ENCODE assay signal across 15 mouse cellular contexts in genomic region chr7:40671068-40671467, GRCm38 (mm10).
A peak's percentile ranks its signal among the peaks of the same experiment; 100 is the strongest.
DNase-seq lines count a peak whose midpoint lies in the region; ATAC-seq and TF ChIP-seq lines count a peak whose summit lies in the region.
"Had no signal": no experiment of that assay in that cellular context is flagged by ENCODE, and none has a peak within 500 bp of the region (broad histone marks: within the 10 kb centered on the region; RNA-seq: fewer than 3 reads in every experiment).

No protein-coding gene starts in this region.

- TF ChIP-seq CTCF in MEL (IDR thresholded peaks at IDR 0.05 in 2 of 3, conservative IDR thresholded peaks at IDR 0.05 in 1 of 3; ENCODE audit: control insufficient read depth in 1 of 3, insufficient read depth in 1 of 3, low read depth in 2 of 3, low read length in 3 of 3, poor library complexity in 1 of 3, severe bottlenecking in 1 of 3): no peak

- H3K4me3 ChIP-seq in kidney, embryonic 16.5 days (ENCODE audit: low read length): no peak overlapping the region
- H3K4me3 ChIP-seq in MEL (ENCODE audit: control insufficient read depth in 1 of 2, insufficient read depth in 1 of 2, low read depth in 2 of 2, low read length in 2 of 2): no peak overlapping the region
- H3K4me3 ChIP-seq: embryonic facial prominence, embryonic 12.5 days; heart, embryonic 13.5 days; hindbrain, embryonic 10.5 days; midbrain, embryonic 12.5 days had no signal

- no peak overlapping the region for H3K27ac ChIP-seq in kidney, embryonic 16.5 days (ENCODE audit: low read length)
- H3K27ac ChIP-seq in MEL (ENCODE audit: control insufficient read depth, low read depth, low read length): no peak overlapping the region
- H3K27ac ChIP-seq: embryonic facial prominence, embryonic 12.5 days; heart, embryonic 13.5 days; hindbrain, embryonic 10.5 days; midbrain, embryonic 12.5 days had no signal

- TF ChIP-seq POLR2A in MEL (IDR thresholded peaks at IDR 0.05; ENCODE audit: control insufficient read depth in 1 of 2, insufficient read depth in 1 of 2, low read depth in 1 of 2, low read length in 2 of 2, poor library complexity in 1 of 2): no peak

- no peaks in the 10 kb centered on the region for H3K36me3 ChIP-seq in kidney, embryonic 16.5 days (ENCODE audit: insufficient read depth, low read length)
- H3K36me3 ChIP-seq in MEL (ENCODE audit: control insufficient read depth in 1 of 2, insufficient read depth in 2 of 2, low read length in 2 of 2): no peaks in the 10 kb centered on the region
- H3K36me3 ChIP-seq: embryonic facial prominence, embryonic 12.5 days; heart, embryonic 13.5 days; hindbrain, embryonic 10.5 days; midbrain, embryonic 12.5 days had no signal

- H3K27me3 ChIP-seq in kidney, embryonic 16.5 days (ENCODE audit: insufficient read depth, low read length): no peaks in the 10 kb centered on the region
- H3K27me3 ChIP-seq in MEL (ENCODE audit: control insufficient read depth in 1 of 2, insufficient read depth in 2 of 2, low read length in 2 of 2): no peaks in the 10 kb centered on the region
- H3K27me3 ChIP-seq: embryonic facial prominence, embryonic 12.5 days; heart, embryonic 13.5 days; midbrain, embryonic 12.5 days had no signal

- peak; percentile 54 for DNase-seq in kidney, adult 9 months
- DNase-seq in retina, embryonic 14.5 days (ENCODE audit: low spot score): peak; percentile 20
- DNase-seq in retina, postnatal 1 day: no peak
- DNase-seq in MEL (ENCODE audit: low read depth, low spot score): peak; percentile 2
- DNase-seq in c-Kit-positive CD71-positive TER-119-positive erythroid progenitor cells, embryonic 14.5 days (ENCODE audit: low spot score): peak; percentile 0
- no peak for DNase-seq in adrenal gland, adult 2 months
- DNase-seq in thymus, postnatal 0 days (ENCODE audit: low spot score): no peak
- DNase-seq: adrenal gland, postnatal 14 days; gastrocnemius, postnatal 25 days; thymus, postnatal 25 days had no signal

- H3K79me2 ChIP-seq in MEL (ENCODE audit: control insufficient read depth, insufficient read depth, low read length, poor library complexity): no peaks in the 10 kb centered on the region

- WGBS in kidney, embryonic 16.5 days: 95% methylated on average over 4 of the region's 4 CpGs

- 0 out of 2 replicates have a peak, but pooled peaks cover 3% of the 10 kb centered on the region for H3K4me1 ChIP-seq in kidney, embryonic 16.5 days (ENCODE audit: insufficient read depth, low read length)
- no peaks in the 10 kb centered on the region for H3K4me1 ChIP-seq in MEL (ENCODE audit: control insufficient read depth in 1 of 2, insufficient read depth in 2 of 2, low read length in 2 of 2)
- H3K4me1 ChIP-seq: embryonic facial prominence, embryonic 12.5 days; heart, embryonic 13.5 days; midbrain, embryonic 12.5 days had no signal

- no peak overlapping the region for H3K9ac ChIP-seq in kidney, embryonic 16.5 days (replicated peaks; ENCODE audit: low read length)
- no peak overlapping the region for H3K9ac ChIP-seq in MEL (ENCODE audit: control insufficient read depth, low read depth, low read length, poor library complexity, severe bottlenecking)
- H3K9ac ChIP-seq: embryonic facial prominence, embryonic 12.5 days; heart, embryonic 13.5 days; midbrain, embryonic 12.5 days had no signal

- no peak for TF ChIP-seq RAD21 in MEL (IDR thresholded peaks at IDR 0.05; ENCODE audit: low read depth, low read length)

- no peak for TF ChIP-seq EP300 in MEL (IDR thresholded peaks at IDR 0.05; ENCODE audit: low read depth in 1 of 2, low read length in 2 of 2)

- no peak for ATAC-seq in kidney, embryonic 16.5 days (ENCODE audit: low FRiP score, low TSS enrichment)

- H3K9me3 ChIP-seq in kidney, embryonic 16.5 days (ENCODE audit: low read length): no peaks in the 10 kb centered on the region
- H3K9me3 ChIP-seq in MEL (replicated peaks; ENCODE audit: insufficient read depth, low read length): no peaks in the 10 kb centered on the region
- H3K9me3 ChIP-seq: embryonic facial prominence, embryonic 12.5 days; heart, embryonic 13.5 days; hindbrain, embryonic 10.5 days; midbrain, embryonic 12.5 days had no signal

- no peak overlapping the region for H3K4me2 ChIP-seq in kidney, embryonic 16.5 days (replicated peaks; ENCODE audit: low read depth, low read length)
- H3K4me2 ChIP-seq: embryonic facial prominence, embryonic 12.5 days; heart, embryonic 13.5 days; midbrain, embryonic 12.5 days had no signal

TF ChIP-seq in MEL, 35 proteins besides CTCF, POLR2A, EP300 and RAD21:
- no peak for TF ChIP-seq USF1 (IDR thresholded peaks at IDR 0.05; ENCODE audit: low read depth, low read length)
- TF ChIP-seq MYB (IDR thresholded peaks at IDR 0.05; ENCODE audit: low read depth, low read length): no peak

Comparison
In these comparisons a context has a peak if more than half of its experiments do, and no peak if none do; other contexts are left out.
1. DNase-seq: peak in kidney, adult 9 months (single experiment), retina, embryonic 14.5 days (single experiment), MEL (single experiment) and c-Kit-positive CD71-positive TER-119-positive erythroid progenitor cells, embryonic 14.5 days (single experiment); none in retina, postnatal 1 day (single experiment), adrenal gland, adult 2 months (single experiment) and thymus, postnatal 0 days (single experiment).